Mouse (Mus musculus): ENCODE measurements around the gene Snx10. TPM values are rescaled to one million over a fixed set of nuclear protein-coding genes. Genes with fewer than 3 reads are reported as not detected.
"Not testable (repeated sequence)": the region's sequence is repeated elsewhere in the genome, so short reads cannot be mapped to it uniquely, and the experiment has no call there.

Gene Snx10
- 100 to 1,000 TPM; 127 to 133 TPM for total RNA-seq (2021)

DNA sequence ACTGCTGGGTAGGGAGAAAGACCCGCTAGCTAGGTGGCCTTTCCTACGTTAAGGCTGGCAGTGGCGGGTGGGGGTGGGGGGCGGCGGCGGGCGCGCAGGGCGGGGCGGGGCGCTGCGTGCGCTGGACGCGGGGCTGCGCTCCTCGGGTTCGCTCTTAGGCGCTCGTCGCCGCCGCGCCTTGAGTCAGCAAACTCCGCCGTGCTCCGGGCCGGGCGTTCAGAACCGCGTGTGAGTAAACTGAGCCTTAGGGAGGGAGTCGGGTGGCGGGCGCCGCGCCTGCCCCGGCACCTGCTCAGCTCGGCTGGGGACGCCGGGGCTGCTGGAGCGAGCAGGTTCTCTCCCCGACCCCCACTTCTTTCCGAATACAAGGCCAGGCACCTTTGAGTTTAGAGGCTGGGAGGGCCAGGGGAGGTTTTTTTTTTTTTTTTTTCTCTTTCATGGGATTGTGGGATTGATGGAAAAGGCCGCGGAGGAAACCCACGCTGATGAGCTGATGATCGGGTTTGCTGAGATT is at the start of gene Snx10:
Snx10 (plus strand) TSS at position 95 of the 514 bp plus-strand sequence.
- DNase-seq (ENCODE audit: extremely low spot score in 1 of 2, low spot score in 2 of 2) = peak in 1 of 2 experiments; percentile 75
- intact Hi-C loops (cut with DNase I) = no loop called here

- no peak for DNase-seq (ENCODE audit: extremely low spot score in 1 of 2, low spot score in 2 of 2)
- intact Hi-C loops (cut with DNase I) = loop anchor here (10.0 kb wide), 1 partner anchor 376 kb away; no protein-coding TSS in a partner anchor
These were observed 44.5 kb upstream of the Snx10 start for GRCm38 (mm10) chr6:51479136-51479731.

GRCm38 (mm10) chr6:51481548-51481947 is 42.2 kb upstream of the Snx10 start:
- intact Hi-C loops (cut with DNase I) = no loop called here
- no peak for DNase-seq (ENCODE audit: extremely low spot score in 1 of 2, low spot score in 2 of 2)

DNA sequence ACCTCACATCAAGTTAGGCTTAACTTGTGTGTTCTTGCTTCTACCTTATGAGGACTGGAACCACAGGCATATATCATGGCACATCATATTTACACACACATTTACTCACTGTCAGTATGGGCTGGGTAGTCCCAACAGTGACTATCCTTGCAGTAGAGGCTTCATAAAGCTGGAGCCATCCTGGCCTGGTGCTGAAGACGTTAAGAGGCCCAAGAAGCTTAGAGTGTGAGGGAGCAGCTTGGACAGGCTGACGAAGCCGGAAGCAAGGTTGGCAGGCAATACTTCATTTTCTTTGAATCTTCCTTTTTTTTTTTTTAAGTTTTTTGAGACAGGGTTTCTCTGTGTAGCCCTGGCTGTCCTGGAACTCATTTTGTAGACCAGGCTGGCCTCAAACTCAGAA is 39.8 kb upstream of the Snx10 start:
- no peak for DNase-seq (ENCODE audit: extremely low spot score in 1 of 2, low spot score in 2 of 2)
- intact Hi-C loops (cut with DNase I) = no loop called here

DNA sequence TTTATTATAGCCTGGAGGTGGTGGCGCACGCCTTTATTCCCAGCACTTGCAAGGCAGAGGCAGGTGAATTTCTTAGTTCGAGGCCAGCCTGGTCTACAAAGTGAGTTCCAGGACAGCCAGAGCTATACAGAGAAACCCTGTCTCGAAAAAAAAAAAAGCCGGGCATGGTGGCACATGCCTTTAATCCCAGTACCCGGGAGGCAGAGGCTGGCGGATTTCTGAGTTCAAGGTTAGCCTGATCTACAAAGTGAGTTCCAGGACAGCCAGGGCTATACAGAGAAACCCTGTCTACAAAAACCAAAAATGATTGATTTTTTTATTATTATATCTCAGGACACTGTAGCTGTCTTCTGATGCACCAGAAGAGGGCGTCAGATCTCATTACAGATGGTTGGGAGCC is 39.1 kb upstream of the Snx10 start:
- DNase-seq (ENCODE audit: extremely low spot score in 1 of 2, low spot score in 2 of 2); intact Hi-C loops (cut with DNase I): not testable (repeated sequence)

DNA sequence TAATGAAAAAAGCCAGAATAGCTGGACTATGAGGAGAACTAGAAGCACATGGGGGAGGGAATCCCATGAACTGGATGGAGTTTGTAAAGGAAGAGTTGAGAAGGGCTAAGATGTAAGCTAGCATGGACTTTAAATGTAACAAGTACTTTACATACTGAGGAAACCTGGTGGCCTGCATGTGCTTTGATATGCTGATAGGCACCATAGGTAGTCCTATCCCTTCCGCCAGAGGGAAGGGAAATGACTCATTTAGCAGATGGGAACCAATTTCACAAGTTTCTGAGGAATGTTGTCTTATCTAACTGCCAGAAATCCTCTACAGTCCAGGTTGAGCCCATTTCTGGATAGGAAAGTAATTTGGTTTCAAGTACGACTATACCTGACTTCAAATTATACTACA is 38.1 kb upstream of the Snx10 start:
- intact Hi-C loops (cut with DNase I) = no loop called here
- no peak for DNase-seq (ENCODE audit: extremely low spot score in 1 of 2, low spot score in 2 of 2)

DNA sequence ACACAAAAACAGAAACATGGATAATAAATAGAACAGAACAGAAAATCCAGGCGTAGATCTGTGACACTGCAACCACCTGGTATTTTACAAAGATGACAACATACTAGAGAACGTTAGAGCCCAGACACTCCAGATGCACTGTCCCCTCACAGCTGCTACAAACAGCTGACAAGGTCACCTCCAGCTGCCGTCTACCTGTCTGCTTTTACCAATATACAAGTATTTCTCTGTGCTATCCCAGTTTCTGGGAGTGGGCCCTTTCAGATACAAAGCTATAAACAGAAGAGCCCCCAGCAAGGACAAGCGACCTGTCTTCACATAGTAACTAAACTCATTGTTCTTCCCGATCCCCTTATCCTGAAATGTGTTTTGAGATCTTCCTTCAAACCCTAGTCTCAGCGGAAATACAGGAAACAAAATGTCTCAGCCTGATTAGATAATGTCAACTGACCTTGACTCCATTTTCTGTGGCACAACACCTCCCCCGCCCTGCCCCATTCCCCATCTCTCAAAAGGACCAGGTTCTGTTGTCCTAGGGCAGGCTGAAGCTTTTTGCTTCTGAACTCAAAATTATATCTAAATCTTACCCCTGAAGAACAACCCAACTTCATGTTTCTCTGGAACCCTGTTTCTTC is 37.5 kb upstream of the Snx10 start:
- no peak for DNase-seq (ENCODE audit: extremely low spot score in 1 of 2, low spot score in 2 of 2)
- intact Hi-C loops (cut with DNase I) = no loop called here

DNA sequence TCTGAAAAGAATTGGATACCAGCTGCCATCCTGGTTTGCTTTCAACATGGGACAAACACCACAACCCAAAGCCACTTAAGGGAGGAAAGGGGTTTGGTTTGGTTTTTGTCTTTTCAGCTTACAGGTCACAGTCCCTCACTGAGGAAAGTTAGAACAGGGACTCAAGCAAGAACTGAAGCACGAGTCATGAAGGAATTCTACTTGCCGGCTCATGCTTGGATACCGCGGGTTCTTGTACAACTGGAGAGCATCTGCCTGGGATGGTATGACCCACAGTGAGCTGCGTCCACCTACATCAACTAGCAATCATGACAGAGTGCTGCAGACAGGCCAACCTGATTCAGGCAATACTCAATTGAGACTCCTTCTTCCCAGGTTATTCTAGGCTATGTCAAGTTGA is 37.0 kb upstream of the Snx10 start:
- intact Hi-C loops (cut with DNase I) = no loop called here

GRCm38 (mm10) chr6:51489787-51490186 is 33.9 kb upstream of the Snx10 start:
- intact Hi-C loops (cut with DNase I) = no loop called here
- peak in 1 of 2 experiments; percentile 27 for DNase-seq (ENCODE audit: extremely low spot score in 1 of 2, low spot score in 2 of 2)

More for the DNA sequence above, 37.0 kb upstream of the Snx10 start:
- no peak for DNase-seq (ENCODE audit: extremely low spot score in 1 of 2, low spot score in 2 of 2)

DNA sequence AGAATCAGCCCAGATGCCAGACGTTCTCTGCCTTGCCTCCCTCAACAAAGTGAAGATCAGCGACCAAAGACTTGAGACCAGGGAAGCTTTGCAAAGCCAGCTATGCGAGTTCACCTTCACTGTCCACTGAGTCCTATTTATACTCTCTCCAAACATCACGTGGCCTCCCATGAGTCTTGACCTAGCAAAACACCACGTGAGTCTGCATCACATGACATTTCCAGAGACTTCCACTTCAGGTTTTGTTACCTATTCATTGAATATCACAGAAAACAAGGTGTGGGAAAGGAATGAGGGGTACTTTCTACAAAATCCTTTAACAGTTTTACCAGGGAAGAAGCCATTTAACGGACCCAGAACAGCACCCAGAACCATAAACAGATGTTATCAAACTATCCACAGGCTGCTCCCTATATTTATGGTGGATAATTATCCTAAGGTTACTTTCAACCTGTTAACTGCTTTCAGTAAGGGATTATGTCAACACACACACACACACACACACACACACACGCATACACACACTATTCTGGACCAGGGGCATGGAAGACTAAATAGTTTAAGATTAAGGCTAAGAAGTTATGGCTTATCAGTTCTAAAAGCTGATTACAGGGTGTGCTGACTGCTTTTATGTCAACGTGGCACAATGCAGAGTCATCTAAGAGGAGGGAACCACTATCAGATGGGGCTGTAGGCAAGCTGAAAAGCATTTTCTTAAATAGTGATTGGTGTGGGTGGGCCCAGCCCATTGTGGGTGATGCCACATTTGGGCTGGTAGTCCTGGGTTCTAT is 26.2 kb upstream of the Snx10 start:
- no peak for DNase-seq (ENCODE audit: extremely low spot score in 1 of 2, low spot score in 2 of 2)
- intact Hi-C loops (cut with DNase I) = no loop called here

DNA sequence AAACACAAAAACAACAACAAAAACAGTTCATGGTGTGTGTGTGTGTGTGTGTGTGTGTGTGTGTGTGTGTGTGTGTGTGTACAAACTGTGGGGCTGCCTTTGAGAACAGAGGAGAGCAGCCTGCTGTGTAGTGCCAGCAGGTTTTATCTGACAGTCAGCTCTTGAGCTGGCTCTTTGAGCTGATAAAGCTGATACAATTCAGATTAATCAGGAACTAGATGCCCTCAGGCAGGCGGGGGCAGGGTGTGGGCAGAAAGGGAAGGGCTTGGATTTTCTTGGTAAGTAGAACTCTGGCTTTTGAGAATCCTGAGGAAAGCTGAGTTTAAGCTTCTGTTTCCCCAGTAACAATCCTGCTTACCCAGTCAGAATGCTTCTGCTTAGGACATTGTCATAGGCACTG is 18.0 kb upstream of the Snx10 start:
- intact Hi-C loops (cut with DNase I) = no loop called here
- DNase-seq (ENCODE audit: extremely low spot score in 1 of 2, low spot score in 2 of 2) = no peak

DNA sequence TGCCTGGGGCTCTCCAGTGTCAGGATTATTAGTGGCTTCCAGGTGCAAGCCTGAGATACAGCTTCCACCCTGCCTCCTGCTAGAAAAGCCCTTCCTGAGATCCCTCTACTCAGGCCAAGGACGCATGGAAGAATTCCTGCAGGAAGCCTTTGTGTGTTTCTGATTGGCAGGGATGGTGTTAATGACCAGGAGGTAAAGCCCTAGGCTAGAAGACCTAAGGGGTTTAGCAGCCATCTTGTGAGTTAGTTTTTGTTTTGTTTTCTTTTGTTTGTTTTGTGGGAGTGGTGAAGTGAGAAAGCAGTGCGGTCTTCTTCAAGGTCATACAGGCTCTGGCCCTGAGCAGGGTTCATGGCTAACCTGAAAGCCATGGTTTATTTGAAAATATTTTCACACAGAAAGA is 16.1 kb upstream of the Snx10 start:
- no peak for DNase-seq (ENCODE audit: extremely low spot score in 1 of 2, low spot score in 2 of 2)
- intact Hi-C loops (cut with DNase I) = no loop called here

- intact Hi-C loops (cut with DNase I) = no loop called here
- peak; percentile 45 to 88 for DNase-seq (ENCODE audit: extremely low spot score in 1 of 2, low spot score in 2 of 2)
These were observed 14.7 kb upstream of the Snx10 start for GRCm38 (mm10) chr6:51508750-51509648.

- peak in 1 of 2 experiments; percentile 62 for DNase-seq (ENCODE audit: extremely low spot score in 1 of 2, low spot score in 2 of 2)
- intact Hi-C loops (cut with DNase I) = no loop called here
These were observed 13.6 kb upstream of the Snx10 start for GRCm38 (mm10) chr6:51510094-51510493.

GRCm38 (mm10) chr6:51510946-51511345 is 12.8 kb upstream of the Snx10 start:
- intact Hi-C loops (cut with DNase I) = no loop called here

GRCm38 (mm10) chr6:51513745-51514144 is 10.0 kb upstream of the Snx10 start:
- intact Hi-C loops (cut with DNase I) = no loop called here
- DNase-seq (ENCODE audit: extremely low spot score in 1 of 2, low spot score in 2 of 2) = no peak

More at GRCm38 (mm10) chr6:51510946-51511345, 12.8 kb upstream of the Snx10 start:
- no peak for DNase-seq (ENCODE audit: extremely low spot score in 1 of 2, low spot score in 2 of 2)

DNA sequence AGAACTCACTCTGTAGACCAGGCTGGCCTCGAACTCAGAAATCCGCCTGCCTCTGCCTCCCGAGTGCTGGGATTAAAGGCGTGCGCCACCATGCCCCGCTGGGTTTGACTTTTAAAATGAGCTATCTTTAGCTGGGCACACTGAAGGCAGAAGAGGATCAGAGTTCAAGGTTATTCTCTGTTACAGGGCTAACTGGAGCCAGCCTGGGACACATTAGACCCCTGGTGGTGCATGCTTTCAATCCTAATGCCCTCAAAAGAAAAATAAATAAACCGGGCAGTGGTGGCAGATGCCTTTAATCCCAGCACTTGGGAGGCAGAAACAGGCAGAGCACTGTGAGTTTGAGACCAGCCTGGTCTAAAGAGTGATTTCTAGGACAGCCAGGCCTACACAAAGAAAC is 8.8 kb upstream of the Snx10 start:
- intact Hi-C loops (cut with DNase I) = no loop called here
- no peak for DNase-seq (ENCODE audit: extremely low spot score in 1 of 2, low spot score in 2 of 2)

GRCm38 (mm10) chr6:51523310-51523709 is 391 bp upstream of the Snx10 start:
- intact Hi-C loops (cut with DNase I) = no loop called here

More at GRCm38 (mm10) chr6:51523310-51523709, 391 bp upstream of the Snx10 start:
- no peak for DNase-seq (ENCODE audit: extremely low spot score in 1 of 2, low spot score in 2 of 2)

Measured in left cerebral cortex, postnatal 10 days (tissue).